Mouse (Mus musculus): ENCODE data around the gene Pde4d. TPM values are rescaled to one million over a fixed set of nuclear protein-coding genes. Genes with fewer than 3 reads are reported as not detected.
A peak's percentile ranks its signal among the peaks of the same experiment; 100 is the strongest.

Gene Pde4d
- total and polyA plus RNA-seq, 2 experiments from 2014 or later, result 19.0 to 103 TPM

DNA sequence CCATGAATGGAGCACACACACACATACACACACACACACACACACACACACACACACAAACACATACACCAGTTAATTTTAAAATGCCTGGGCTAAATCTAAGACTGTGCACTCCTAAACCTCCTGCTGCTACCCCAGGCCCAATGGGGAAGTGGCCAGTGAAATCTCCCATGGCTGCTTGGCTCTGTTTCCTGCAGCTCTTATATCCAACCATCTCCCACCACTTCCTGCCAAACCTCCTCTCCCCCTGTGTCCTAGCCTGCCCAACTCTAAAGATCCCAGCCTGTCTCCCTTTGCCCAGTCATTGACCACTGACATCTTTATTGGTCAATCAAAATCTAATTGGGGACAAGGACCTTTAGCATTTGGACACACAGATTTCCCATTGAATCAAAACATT is 814.1 kb downstream of the Pde4d start:
- H3K36me3 ChIP-seq (ENCODE audit: insufficient read depth, low read length), result no peaks in the 10 kb centered on the region
- no peak for TF ChIP-seq CTCF (IDR thresholded peaks at IDR 0.05)
- no peak overlapping the region for H3K4me2 ChIP-seq (ENCODE audit: low read depth, low read length, poor library complexity, severe bottlenecking)
- H3K4me1 ChIP-seq (ENCODE audit: insufficient read depth, low read length), result peaks cover 6% of the 10 kb centered on the region; the same call in 1 of the 2 replicates
- ATAC-seq (ENCODE audit: low FRiP score), result no peak
- H3K9me3 ChIP-seq (ENCODE audit: low read length), result no peaks in the 10 kb centered on the region
- no peak overlapping the region for H3K27ac ChIP-seq (ENCODE audit: low read depth, low read length)
- DNase-seq (ENCODE audit: low spot score), result no peak
- H3K9ac ChIP-seq (replicated peaks; ENCODE audit: low read length, poor library complexity, severe bottlenecking), result no peak overlapping the region
- H3K4me3 ChIP-seq (ENCODE audit: low read depth, low read length), result no peak overlapping the region
- H3K27me3 ChIP-seq (ENCODE audit: insufficient read depth, low read length), result no peaks in the 10 kb centered on the region

DNA sequence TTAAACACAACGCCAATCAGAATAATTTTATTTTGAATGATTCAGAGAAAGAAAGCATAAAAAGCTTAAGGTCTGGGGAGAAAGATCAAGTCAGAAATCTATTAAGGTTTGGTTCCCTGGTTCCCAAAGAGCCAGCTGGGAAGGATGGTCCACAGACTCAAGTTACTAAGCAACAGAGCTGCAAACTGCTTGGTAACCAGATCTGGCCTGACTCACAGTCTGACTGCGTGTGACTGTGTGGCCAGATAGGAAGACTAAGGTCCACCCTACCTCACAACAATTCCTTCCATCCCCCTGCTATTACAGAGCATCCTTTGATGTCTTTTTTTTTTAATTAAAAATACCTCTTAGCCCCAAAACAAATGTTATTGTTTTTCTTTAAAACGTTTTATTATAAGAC is 818.5 kb downstream of the Pde4d start:
- peak; percentile 53 for DNase-seq (ENCODE audit: low spot score)
- H3K4me2 ChIP-seq (ENCODE audit: low read depth, low read length, poor library complexity, severe bottlenecking), result no peak overlapping the region
- no peaks in the 10 kb centered on the region for H3K36me3 ChIP-seq (ENCODE audit: insufficient read depth, low read length)
- no peak for TF ChIP-seq CTCF (IDR thresholded peaks at IDR 0.05)
- 48% methylated on average over 3 of the region's 3 CpGs for WGBS
- H3K27me3 ChIP-seq (ENCODE audit: insufficient read depth, low read length), result no peaks in the 10 kb centered on the region
- H3K9ac ChIP-seq (replicated peaks; ENCODE audit: low read length, poor library complexity, severe bottlenecking), result no peak overlapping the region
- no peak overlapping the region for H3K4me3 ChIP-seq (ENCODE audit: low read depth, low read length)
- H3K9me3 ChIP-seq (ENCODE audit: low read length), result no peaks in the 10 kb centered on the region
- no peaks in the 10 kb centered on the region for H3K4me1 ChIP-seq (ENCODE audit: insufficient read depth, low read length)
- no peak overlapping the region for H3K27ac ChIP-seq (ENCODE audit: low read depth, low read length)
- no peak for ATAC-seq (ENCODE audit: low FRiP score)

DNA sequence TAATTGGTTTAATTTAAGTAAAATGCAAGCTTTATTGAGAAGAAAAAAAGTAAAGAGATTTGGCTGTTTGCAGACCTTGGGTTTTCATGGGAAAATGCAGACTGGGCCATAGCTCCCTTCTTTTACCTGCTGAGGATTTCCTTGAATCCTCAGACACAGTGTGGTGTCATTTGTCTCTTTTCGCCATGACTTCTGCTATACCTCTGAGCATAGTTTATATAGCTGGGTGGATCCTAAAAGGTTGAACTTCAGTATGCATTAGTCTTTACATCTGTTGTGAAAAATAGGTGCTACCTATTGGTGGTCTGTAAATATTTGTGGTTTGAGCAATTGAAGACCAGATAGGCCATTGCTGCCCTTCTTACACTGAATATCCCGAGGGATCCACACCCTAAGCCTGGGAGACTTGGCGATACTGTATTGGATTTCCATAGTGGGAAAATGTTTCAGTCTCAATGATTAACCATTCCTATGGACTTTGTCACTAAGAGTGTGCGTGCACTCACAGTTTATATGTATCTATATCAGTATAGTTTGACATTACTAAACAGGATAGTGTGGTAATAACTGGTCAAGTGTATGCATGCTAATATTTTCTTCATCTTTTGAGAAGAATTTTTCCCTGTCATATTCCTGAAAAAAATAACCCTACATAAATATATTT is 819.0 kb downstream of the Pde4d start:
- Histone ChIP-seq H3K9ac (replicated peaks; ENCODE audit: low read length, poor library complexity, severe bottlenecking) (no peak overlapping the region), H3K9me3 (ENCODE audit: low read length) (no peaks in the 10 kb centered on the region), H3K4me1 (ENCODE audit: insufficient read depth, low read length) (no peaks in the 10 kb centered on the region), H3K4me3 (ENCODE audit: low read depth, low read length) (no peak overlapping the region), H3K4me2 (ENCODE audit: low read depth, low read length, poor library complexity, severe bottlenecking) (no peak overlapping the region), H3K27ac (ENCODE audit: low read depth, low read length) (no peak overlapping the region), H3K27me3 (ENCODE audit: insufficient read depth, low read length) (no peaks in the 10 kb centered on the region), H3K36me3 (ENCODE audit: insufficient read depth, low read length) (no peaks in the 10 kb centered on the region)
- 87% methylated on average over 4 of the region's 4 CpGs for WGBS
- TF ChIP-seq CTCF (IDR thresholded peaks at IDR 0.05), result no peak
- ATAC-seq (ENCODE audit: low FRiP score) (no peak), DNase-seq (ENCODE audit: low spot score) (no peak)

DNA sequence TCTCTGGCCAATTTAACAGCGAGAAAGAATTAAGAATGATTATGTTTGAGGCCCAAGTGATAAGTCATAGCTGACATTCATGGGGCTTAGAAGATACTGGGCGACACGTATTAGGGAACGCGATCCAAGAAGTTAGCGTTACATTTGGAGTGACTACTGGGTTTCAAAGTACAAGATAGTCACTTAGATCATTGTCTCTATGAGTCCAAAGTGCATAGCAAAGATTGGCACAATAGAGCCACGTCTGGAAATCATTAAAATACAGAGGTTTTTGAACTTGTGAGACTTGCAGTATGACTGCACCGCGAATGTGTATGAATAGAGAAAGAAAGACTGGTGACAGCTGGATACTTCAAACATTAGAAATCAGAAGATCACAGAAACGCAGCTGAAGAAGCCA is 825.1 kb downstream of the Pde4d start:
- Histone ChIP-seq H3K27ac (ENCODE audit: low read depth, low read length) (no peak overlapping the region), H3K9me3 (ENCODE audit: low read length) (no peaks in the 10 kb centered on the region), H3K4me3 (ENCODE audit: low read depth, low read length) (no peak overlapping the region), H3K27me3 (ENCODE audit: insufficient read depth, low read length) (no peaks in the 10 kb centered on the region), H3K36me3 (ENCODE audit: insufficient read depth, low read length) (no peaks in the 10 kb centered on the region), H3K9ac (replicated peaks; ENCODE audit: low read length, poor library complexity, severe bottlenecking) (no peak overlapping the region), H3K4me1 (ENCODE audit: insufficient read depth, low read length) (peaks cover 4% of the 10 kb centered on the region; the same call in 1 of the 2 replicates), H3K4me2 (ENCODE audit: low read depth, low read length, poor library complexity, severe bottlenecking) (no peak overlapping the region)
- 93% methylated on average over 10 of the region's 10 CpGs for WGBS
- ATAC-seq (ENCODE audit: low FRiP score), result no peak
- TF ChIP-seq CTCF (IDR thresholded peaks at IDR 0.05), result no peak
- no peak for DNase-seq (ENCODE audit: low spot score)

DNA sequence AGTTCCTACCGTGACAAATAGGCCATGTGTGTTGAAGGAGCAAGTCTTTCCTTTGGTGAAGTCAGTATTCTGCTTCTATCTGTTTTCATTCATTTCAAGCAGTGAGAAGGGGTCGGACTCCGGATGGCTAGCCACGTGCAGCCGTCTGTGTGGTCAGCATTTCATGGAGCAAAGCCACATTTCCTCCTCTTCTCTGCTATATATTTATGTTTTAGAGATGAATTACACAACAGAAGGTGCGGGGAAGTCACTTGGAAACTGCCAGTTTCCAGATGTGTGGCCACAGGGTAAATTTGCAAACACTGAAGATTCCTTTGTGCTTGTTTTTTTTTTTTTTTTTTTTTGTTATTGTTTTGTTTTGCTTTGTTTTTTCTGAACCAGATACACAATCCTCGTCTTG is 828.0 kb downstream of the Pde4d start:
- H3K4me1 ChIP-seq (ENCODE audit: insufficient read depth, low read length), result peaks cover 4% of the 10 kb centered on the region; the same call in 1 of the 2 replicates
- TF ChIP-seq CTCF (IDR thresholded peaks at IDR 0.05), result no peak
- no peaks in the 10 kb centered on the region for H3K36me3 ChIP-seq (ENCODE audit: insufficient read depth, low read length)

DNA sequence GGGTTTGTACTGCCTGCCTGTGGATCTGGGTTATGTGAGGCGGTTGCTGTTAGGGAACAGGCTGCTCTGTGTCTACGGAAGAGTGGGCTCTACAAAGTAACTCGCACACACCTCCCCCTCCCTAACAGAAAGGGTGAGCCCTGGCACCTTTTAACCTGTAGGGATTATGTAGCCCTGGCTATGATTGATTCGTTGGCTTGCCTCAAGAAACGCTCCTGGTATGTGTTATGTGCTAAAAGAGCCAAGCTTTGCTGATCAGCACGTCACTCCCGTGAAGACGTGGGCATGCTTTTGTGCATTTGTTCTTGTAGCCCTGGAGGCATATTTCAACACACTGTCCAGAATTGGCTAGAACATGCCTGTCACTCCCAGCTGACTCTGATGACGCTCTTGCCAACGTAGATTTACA is 828.8 kb downstream of the Pde4d start:
- Histone ChIP-seq H3K9me3 (ENCODE audit: low read length) (no peaks in the 10 kb centered on the region), H3K27me3 (ENCODE audit: insufficient read depth, low read length) (no peaks in the 10 kb centered on the region), H3K4me1 (ENCODE audit: insufficient read depth, low read length) (peaks cover 4% of the 10 kb centered on the region; the same call in 1 of the 2 replicates), H3K36me3 (ENCODE audit: insufficient read depth, low read length) (no peaks in the 10 kb centered on the region), H3K4me2 (ENCODE audit: low read depth, low read length, poor library complexity, severe bottlenecking) (peak overlapping the region; percentile 24; the same call in 1 of the 2 replicates), H3K4me3 (ENCODE audit: low read depth, low read length) (no peak overlapping the region), H3K27ac (ENCODE audit: low read depth, low read length) (0 out of 2 replicates have a peak overlapping the region, but pooled peaks have one; percentile 18), H3K9ac (replicated peaks; ENCODE audit: low read length, poor library complexity, severe bottlenecking) (no peak overlapping the region)
- no peak for TF ChIP-seq CTCF (IDR thresholded peaks at IDR 0.05)
- DNase-seq (ENCODE audit: low spot score) (peak; percentile 41), ATAC-seq (ENCODE audit: low FRiP score) (peak; percentile 70; the same call in 1 of the 2 replicates)
- 32% methylated on average over 10 of the region's 10 CpGs for WGBS

More for the DNA sequence above, 828.0 kb downstream of the Pde4d start:
- no peak for DNase-seq (ENCODE audit: low spot score)
- no peaks in the 10 kb centered on the region for H3K27me3 ChIP-seq (ENCODE audit: insufficient read depth, low read length)
- no peak overlapping the region for H3K4me2 ChIP-seq (ENCODE audit: low read depth, low read length, poor library complexity, severe bottlenecking)
- H3K27ac ChIP-seq (ENCODE audit: low read depth, low read length), result no peak overlapping the region
- H3K9me3 ChIP-seq (ENCODE audit: low read length), result no peaks in the 10 kb centered on the region
- no peak overlapping the region for H3K4me3 ChIP-seq (ENCODE audit: low read depth, low read length)
- H3K9ac ChIP-seq (replicated peaks; ENCODE audit: low read length, poor library complexity, severe bottlenecking), result no peak overlapping the region
- WGBS, result 62% methylated on average over 7 of the region's 7 CpGs
- ATAC-seq (ENCODE audit: low FRiP score), result no peak
